ENCODE assay signal across 9 mouse cellular contexts in the genomic region with DNA sequence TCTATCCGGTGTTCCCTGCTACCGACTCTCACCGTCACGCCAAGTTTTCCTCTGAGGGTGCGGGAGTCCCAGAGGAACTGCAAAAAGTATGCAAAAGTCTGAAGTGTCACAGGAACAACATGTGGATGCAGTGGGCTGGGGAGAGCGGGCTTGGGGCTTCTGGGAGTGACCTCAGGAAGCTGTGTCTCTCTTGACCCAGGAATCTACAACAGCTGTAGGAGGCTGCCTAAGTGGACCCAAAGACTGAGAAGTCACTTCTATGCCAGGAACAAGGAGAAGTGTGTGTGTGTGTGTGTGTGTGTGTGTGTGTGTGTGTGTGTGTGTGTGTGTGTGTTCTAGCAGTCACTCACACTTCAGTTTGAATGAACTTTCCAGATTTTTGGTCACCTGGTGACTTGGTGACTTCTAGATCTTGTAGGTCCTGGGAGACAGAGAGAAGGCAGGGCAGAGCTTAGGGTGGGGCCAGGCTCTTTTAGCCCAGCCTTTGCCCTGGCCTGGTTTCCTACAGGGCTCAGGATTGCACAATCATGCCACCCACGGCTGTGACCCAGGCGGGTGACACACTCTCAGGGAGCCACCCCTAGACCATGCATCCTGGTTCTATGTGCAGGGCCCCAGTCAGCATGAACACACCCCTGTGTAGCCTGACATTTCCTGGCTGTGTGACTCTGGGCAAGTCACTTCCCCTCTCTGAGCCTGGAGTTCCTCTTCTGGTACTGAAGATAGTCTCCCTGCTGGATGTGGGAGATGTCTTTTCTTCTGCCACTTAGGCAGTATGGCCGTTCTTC.
DNase-seq lines count a peak whose midpoint lies in the region; ATAC-seq lines count a peak whose summit lies in the region.
"Had no signal": no experiment of that assay in that cellular context is flagged by ENCODE, and none has a peak within 500 bp of the region (broad histone marks: within the 10 kb centered on the region; RNA-seq: fewer than 3 reads in every experiment).

No protein-coding gene starts in this region.

- no peak overlapping the region for H3K4me3 ChIP-seq in liver, embryonic 12.5 days

- peaks cover 61% of the 10 kb centered on the region for H3K4me1 ChIP-seq in liver, embryonic 12.5 days

- ATAC-seq in liver, embryonic 12.5 days: peak; percentile 69
- ATAC-seq: Patski had no signal

- H3K27me3 ChIP-seq in liver, embryonic 12.5 days (replicated peaks): peaks cover 4% of the 10 kb centered on the region; the same call in 1 of the 2 replicates
- H3K27me3 ChIP-seq: Patski had no signal

- H3K4me2 ChIP-seq in liver, embryonic 12.5 days: no peak overlapping the region

- H3K9me3 ChIP-seq in liver, embryonic 12.5 days (replicated peaks): no peaks in the 10 kb centered on the region

- DNase-seq in kidney, postnatal 10 days: peak; percentile 52
- DNase-seq in kidney, postnatal 4 days: no peak
- peak; percentile 47 for DNase-seq in brain, adult 2 months (ENCODE audit: low read depth, low spot score)
- peak; percentile 71 for DNase-seq in skeletal muscle tissue, adult 2 months (ENCODE audit: low read depth, low spot score)
- no peak for DNase-seq in cerebellum, postnatal 25 days
- no peak for DNase-seq in thymus, postnatal 14 days
- DNase-seq in frontal cortex, adult 2 months (ENCODE audit: extremely low spot score in 1 of 2, low spot score in 1 of 2): no peak

- no peak overlapping the region for H3K9ac ChIP-seq in liver, embryonic 12.5 days

- no peaks in the 10 kb centered on the region for H3K36me3 ChIP-seq in liver, embryonic 12.5 days

- H3K27ac ChIP-seq in liver, embryonic 12.5 days: peak overlapping the region; percentile 37; the same call in 1 of the 2 replicates

- 58% methylated on average over 9 of the region's 9 CpGs for WGBS in liver, embryonic 12.5 days (ENCODE audit: insufficient replicate concordance)

Comparison
In these comparisons a context has a peak if more than half of its experiments do, and no peak if none do; other contexts are left out.
1. DNase-seq: peak in kidney, postnatal 10 days (single experiment), brain, adult 2 months (single experiment) and skeletal muscle tissue, adult 2 months (single experiment); none in kidney, postnatal 4 days (0 of 2), cerebellum, postnatal 25 days (0 of 2), thymus, postnatal 14 days (single experiment) and frontal cortex, adult 2 months (0 of 2).